Mouse (Mus musculus) neural tube, embryonic 11.5 days (tissue): Measurements from ENCODE around the gene Tmem200a. TPM values are rescaled to one million over a fixed set of nuclear protein-coding genes. Genes with fewer than 3 reads are reported as not detected.

ENCODE experiments used
- ATAC-seq: fragments of 200-750 bp; cut with Nextera tagmentation; 2 replicates; pipeline ENCODE4 v1.8.0; 2017; ENCODE audit warnings: moderate number of reproducible peaks, mild to moderate bottlenecking, moderate TSS enrichment, moderate library complexity; ENCODE audit not compliant: insufficient read depth, low FRiP score, low TSS enrichment
- DNase-seq: peaks from one replicate; pipeline ENCODE4 v3.0.0-alpha.2; 2015; ENCODE audit warnings: low spot score
- H3K27ac ChIP-seq: fragments of 300-500 bp; sonication (generic); 2 replicates; pipeline ENCODE4 v1.5.1; 2014; ENCODE audit warnings: low read depth, mild to moderate bottlenecking, low read length
- H3K27me3 ChIP-seq: fragments of 300-500 bp; sonication (generic); 2 replicates; pipeline ENCODE4 v1.6.1; 2014; ENCODE audit warnings: mild to moderate bottlenecking, low read length, mixed read lengths; ENCODE audit not compliant: control insufficient read depth, insufficient read depth
- H3K36me3 ChIP-seq: fragments of 300-500 bp; sonication (generic); 2 replicates; pipeline ENCODE4 v1.6.1; 2014; ENCODE audit warnings: mild to moderate bottlenecking, low read length, moderate library complexity, mixed read lengths; ENCODE audit not compliant: control insufficient read depth, insufficient read depth
- H3K4me1 ChIP-seq: fragments of 300-500 bp; sonication (generic); 2 replicates; pipeline ENCODE4 v1.6.1; 2014; ENCODE audit warnings: low read length, mixed read lengths; ENCODE audit not compliant: control insufficient read depth, insufficient read depth
- H3K4me2 ChIP-seq: fragments of 300-500 bp; sonication (generic); 2 replicates; pipeline ENCODE4 v1.6.1; 2014; ENCODE audit warnings: low read depth, mild to moderate bottlenecking, moderate library complexity
- H3K4me3 ChIP-seq: fragments of 300-500 bp; sonication (generic); 2 replicates; pipeline ENCODE4 v1.5.1; 2014; ENCODE audit warnings: low read depth, low read length
- H3K9ac ChIP-seq: fragments of 300-500 bp; sonication (generic); 2 replicates; pipeline ENCODE4 v1.6.1; 2014; ENCODE audit warnings: mild to moderate bottlenecking, low read length
- H3K9me3 ChIP-seq: fragments of 300-500 bp; sonication (generic); 2 replicates; pipeline ENCODE4 v1.6.1; 2016; ENCODE audit warnings: low read length; ENCODE audit not compliant: control insufficient read depth
- WGBS: fragments of 180-500 bp; shearing (Covaris S2); extraction: QIAGEN DNeasy Blood & Tissue Kit; methylation state at CpG from one replicate; pipeline ENCODE4 v1.1.7; 2014; 5-methylcytosine and 5-hydroxymethylcytosine counted together
- polyA plus RNA-seq: library from polyadenylated mRNA; unstranded; fragments of >200 nt; fragmentation: Nextera tagmentation; extraction: Ambion mirVana; gene quantifications from 2 replicates; pipeline ENCODE4 v1.2.1, GENCODE M21; 2014

The Tmem200a gene
- polyA plus RNA-seq, 1 experiment from 2014 or later: 15.0 TPM

DNA sequence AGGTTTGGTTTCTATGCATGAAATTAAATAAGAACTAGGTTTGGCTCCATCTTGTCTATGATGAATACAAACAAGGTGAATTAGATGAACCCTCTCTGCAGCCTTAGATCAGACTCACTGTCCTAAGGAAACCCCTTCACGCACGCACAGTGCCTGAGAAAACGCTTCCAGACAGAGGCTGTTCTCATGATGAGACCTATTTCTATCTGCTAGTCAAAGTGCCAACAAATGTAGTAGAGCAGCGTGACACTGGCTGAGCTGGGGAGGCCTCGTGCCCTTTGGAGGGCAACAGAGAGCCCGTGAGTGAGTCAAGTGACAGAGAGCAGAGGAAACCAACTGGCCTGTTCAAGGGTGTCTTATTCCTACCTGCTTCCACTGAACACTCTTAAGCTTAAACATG lies 73.4 kb downstream of the Tmem200a start:
- no peak overlapping the region for H3K4me3 ChIP-seq
- no peaks in the 10 kb centered on the region for H3K27me3 ChIP-seq
- no peaks in the 10 kb centered on the region for H3K9me3 ChIP-seq
- ATAC-seq (no peak), DNase-seq (no peak)
- H3K4me1 ChIP-seq: no peaks in the 10 kb centered on the region
- 91% methylated on average over 6 of the region's 6 CpGs for WGBS
- no peak overlapping the region for H3K9ac ChIP-seq
- no peak overlapping the region for H3K27ac ChIP-seq
- no peak overlapping the region for H3K4me2 ChIP-seq
- H3K36me3 ChIP-seq: no peaks in the 10 kb centered on the region

DNA sequence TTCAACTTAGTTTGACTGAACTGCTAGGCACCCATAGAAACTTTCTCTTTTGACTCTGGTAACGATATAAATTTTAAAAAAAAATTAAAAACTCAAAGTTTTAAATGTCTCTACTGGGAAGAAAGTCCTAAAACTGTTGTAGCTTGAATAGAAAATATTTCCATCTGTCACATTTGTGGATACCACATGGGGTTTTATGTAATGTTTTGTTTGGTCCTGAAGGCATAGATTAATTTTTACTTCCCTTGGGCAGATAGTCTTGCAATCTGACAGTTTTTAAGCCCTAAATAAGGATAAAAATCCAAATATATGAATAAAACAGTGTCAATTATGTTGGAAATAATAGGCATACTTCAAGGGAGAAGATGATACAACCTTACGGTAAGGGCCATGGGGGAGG lies 78.0 kb downstream of the Tmem200a start:
- Histone ChIP-seq H3K4me3 (no peak overlapping the region), H3K9me3 (no peaks in the 10 kb centered on the region), H3K27me3 (no peaks in the 10 kb centered on the region), H3K27ac (no peak overlapping the region), H3K4me2 (no peak overlapping the region), H3K4me1 (no peaks in the 10 kb centered on the region), H3K9ac (no peak overlapping the region), H3K36me3 (no peaks in the 10 kb centered on the region)
- no peak for ATAC-seq
- no peak for DNase-seq
- WGBS: 94% methylated on average over 2 of the region's 2 CpGs

GRCm38 (mm10) chr10:25999291-25999930 lies 79.4 kb downstream of the Tmem200a start:
- no peak for DNase-seq

GRCm38 (mm10) chr10:25984056-25984455 lies 94.8 kb downstream of the Tmem200a start:
- ATAC-seq (no peak), DNase-seq (no peak)
- H3K9ac ChIP-seq: no peak overlapping the region
- no peak overlapping the region for H3K4me3 ChIP-seq
- WGBS: 67% methylated on average over 2 of the region's 2 CpGs
- no peaks in the 10 kb centered on the region for H3K9me3 ChIP-seq
- H3K4me1 ChIP-seq: no peaks in the 10 kb centered on the region
- H3K4me2 ChIP-seq: no peak overlapping the region
- H3K27me3 ChIP-seq: no peaks in the 10 kb centered on the region
- no peak overlapping the region for H3K27ac ChIP-seq
- H3K36me3 ChIP-seq: no peaks in the 10 kb centered on the region

More at GRCm38 (mm10) chr10:25999291-25999930, 79.4 kb downstream of the Tmem200a start:
- WGBS: 85% methylated on average over 5 of the region's 5 CpGs
- no peak overlapping the region for H3K4me2 ChIP-seq
- no peaks in the 10 kb centered on the region for H3K9me3 ChIP-seq
- H3K9ac ChIP-seq: no peak overlapping the region
- H3K27ac ChIP-seq: no peak overlapping the region
- no peaks in the 10 kb centered on the region for H3K4me1 ChIP-seq
- H3K27me3 ChIP-seq: no peaks in the 10 kb centered on the region
- no peak overlapping the region for H3K4me3 ChIP-seq
- no peak for ATAC-seq
- H3K36me3 ChIP-seq: no peaks in the 10 kb centered on the region

- Histone ChIP-seq H3K4me1 (no peaks in the 10 kb centered on the region), H3K4me2 (no peak overlapping the region), H3K27me3 (no peaks in the 10 kb centered on the region), H3K36me3 (no peaks in the 10 kb centered on the region), H3K4me3 (no peak overlapping the region), H3K27ac (no peak overlapping the region), H3K9me3 (no peaks in the 10 kb centered on the region), H3K9ac (no peak overlapping the region)
- WGBS: 83% methylated on average over 1 of the region's 1 CpGs
- DNase-seq: no peak
- ATAC-seq: no peak
Measured at GRCm38 (mm10) chr10:25982617-25983016, 96.2 kb downstream of the Tmem200a start.

DNA sequence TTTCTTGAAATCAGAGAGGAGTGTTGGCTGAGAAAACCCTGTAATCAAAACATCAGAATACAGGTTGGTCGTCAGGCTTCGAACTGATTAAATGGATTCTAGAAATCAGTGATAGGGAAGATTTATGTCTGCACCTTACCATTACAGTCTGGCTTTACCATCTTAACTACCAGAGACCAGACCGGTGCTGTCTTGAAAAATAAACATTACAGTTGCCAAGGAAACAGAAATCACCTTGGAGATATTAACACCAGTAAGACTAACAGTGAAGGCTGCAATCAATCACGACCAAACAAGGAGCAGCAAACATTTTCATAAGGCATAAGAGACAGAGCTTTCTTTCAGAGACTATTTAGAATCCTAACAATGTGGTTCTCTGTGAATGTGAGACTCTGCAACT lies 116.0 kb downstream of the Tmem200a start:
- DNase-seq (no peak), ATAC-seq (no peak)
- Histone ChIP-seq H3K36me3 (no peaks in the 10 kb centered on the region), H3K9ac (no peak overlapping the region), H3K27me3 (no peaks in the 10 kb centered on the region), H3K9me3 (no peaks in the 10 kb centered on the region), H3K4me2 (no peak overlapping the region), H3K4me1 (no peaks in the 10 kb centered on the region), H3K27ac (no peak overlapping the region), H3K4me3 (no peak overlapping the region)
- whole genome bisulfite sequencing: 64% methylated on average over 4 of the region's 4 CpGs

- ATAC-seq (no peak), DNase-seq (no peak)
- no peak overlapping the region for H3K4me3 ChIP-seq
- H3K4me1 ChIP-seq: no peaks in the 10 kb centered on the region
- WGBS: 86% methylated on average over 2 of the region's 2 CpGs
- H3K4me2 ChIP-seq: no peak overlapping the region
- H3K9me3 ChIP-seq: no peaks in the 10 kb centered on the region
- no peaks in the 10 kb centered on the region for H3K27me3 ChIP-seq
- H3K9ac ChIP-seq: no peak overlapping the region
- H3K36me3 ChIP-seq: no peaks in the 10 kb centered on the region
- no peak overlapping the region for H3K27ac ChIP-seq
Measured at GRCm38 (mm10) chr10:25961066-25961465, 117.8 kb downstream of the Tmem200a start.

DNA sequence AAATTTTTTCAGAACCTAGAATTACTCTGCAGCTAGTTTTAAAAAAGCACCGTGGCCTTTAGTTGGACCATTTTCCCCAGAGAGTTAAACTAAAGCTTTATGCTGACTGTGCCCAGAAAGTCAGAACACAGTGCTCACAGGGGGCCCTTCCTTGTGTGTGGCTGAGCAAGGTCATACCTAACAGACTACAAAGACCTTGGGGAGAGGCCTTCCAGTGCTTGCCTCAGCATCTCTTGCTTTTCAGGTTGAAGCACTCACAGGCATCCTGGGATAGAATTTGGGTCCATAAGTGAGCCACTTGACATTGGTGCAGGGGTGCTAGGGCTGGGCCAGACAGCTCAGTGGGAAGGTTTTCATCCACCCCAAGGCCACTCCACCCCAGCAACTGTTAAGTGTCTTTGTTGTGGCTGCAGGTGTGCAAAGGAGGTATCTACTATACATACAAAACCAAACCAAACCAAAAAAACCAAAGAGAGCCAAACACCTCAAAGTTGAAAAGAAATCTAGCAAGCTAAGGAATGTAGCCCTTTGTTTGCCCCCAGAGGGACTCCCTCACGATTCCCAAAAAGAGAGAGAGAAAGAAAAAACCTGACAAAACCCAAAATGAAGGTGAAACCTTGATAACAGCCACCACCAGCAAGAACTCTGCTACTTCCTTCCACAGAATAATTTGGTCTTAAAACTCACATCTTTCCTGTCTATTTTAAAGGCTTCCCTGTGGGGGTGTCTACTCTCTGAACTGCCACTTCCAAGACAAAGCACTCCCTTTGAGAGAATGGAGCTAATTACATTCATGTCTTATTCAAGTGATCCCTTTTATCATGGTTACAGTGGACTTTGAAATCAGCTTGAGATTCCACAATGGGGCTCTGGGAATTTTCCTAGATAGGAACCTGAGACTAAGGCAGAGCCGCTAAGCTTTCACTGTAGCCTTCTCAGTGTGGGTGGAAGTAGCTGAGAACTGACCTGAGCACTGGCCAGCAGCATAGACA lies 119.8 kb downstream of the Tmem200a start:
- H3K36me3 ChIP-seq: no peaks in the 10 kb centered on the region
- 47% methylated on average over 3 of the region's 3 CpGs for WGBS
- no peak overlapping the region for H3K4me2 ChIP-seq
- DNase-seq: no peak
- H3K4me1 ChIP-seq: no peaks in the 10 kb centered on the region
- no peak overlapping the region for H3K27ac ChIP-seq
- H3K4me3 ChIP-seq: no peak overlapping the region
- no peaks in the 10 kb centered on the region for H3K9me3 ChIP-seq
- no peaks in the 10 kb centered on the region for H3K27me3 ChIP-seq
- no peak overlapping the region for H3K9ac ChIP-seq
- no peak for ATAC-seq
